Mouse (Mus musculus): ENCODE results near the gene Btnl10. TPM values are rescaled to one million over a fixed set of nuclear protein-coding genes. Genes with fewer than 3 reads are reported as not detected.
A peak's percentile ranks its signal among the peaks of the same experiment; 100 is the strongest.
"Not testable (repeated sequence)": the region's sequence is repeated elsewhere in the genome, so short reads cannot be mapped to it uniquely, and the experiment has no call there.

The Btnl10 gene
- total RNA-seq, 2 experiments from 2014 or later, result not detected

DNA sequence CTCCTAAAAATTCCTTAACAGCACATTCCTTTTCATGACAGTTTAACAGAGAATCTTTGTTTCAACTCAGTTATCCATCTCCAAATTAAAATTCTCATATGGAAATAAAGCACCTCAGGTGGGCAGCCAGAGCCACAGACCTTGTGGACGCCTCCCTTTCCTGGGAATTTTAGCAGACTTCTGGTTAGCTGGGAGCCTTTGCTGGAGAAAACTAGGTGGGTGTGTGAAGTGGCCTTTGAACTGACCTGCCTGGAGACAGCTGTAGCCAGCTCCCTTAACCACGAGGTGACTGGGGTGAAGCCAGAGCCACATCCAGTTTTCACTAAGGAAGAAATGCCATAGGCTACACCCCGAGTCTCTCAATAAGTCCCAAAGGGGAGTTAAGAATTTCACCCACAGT lies 11.9 kb downstream of the Btnl10 start:
- DNase-seq (ENCODE audit: low spot score in 2 of 2), result no peak

GRCm38 (mm10) chr11:58930254-58930653 lies 12.5 kb downstream of the Btnl10 start:
- DNase-seq (ENCODE audit: low spot score in 2 of 2), result no peak

GRCm38 (mm10) chr11:58931576-58931975 lies 13.9 kb downstream of the Btnl10 start:
- DNase-seq (ENCODE audit: low spot score in 2 of 2), result no peak

DNA sequence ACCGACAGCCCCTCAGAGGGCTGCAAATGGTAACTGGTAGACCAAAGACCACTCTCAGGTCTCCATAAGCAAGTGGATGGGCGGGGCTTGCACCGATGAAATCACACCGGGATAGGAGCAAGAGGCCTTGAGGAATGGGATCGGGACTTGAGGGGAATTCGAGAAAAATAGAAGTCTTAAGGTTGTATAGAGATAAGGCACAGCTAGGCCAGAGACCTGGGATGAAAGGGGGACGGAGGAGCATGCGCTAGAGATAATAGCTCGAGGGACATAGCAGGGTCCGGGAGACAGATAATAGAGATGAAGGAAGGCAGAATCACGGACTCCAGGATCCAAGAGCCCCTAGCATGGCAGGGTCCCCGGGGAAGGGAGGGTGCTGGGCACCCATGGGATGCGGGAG lies 20.2 kb downstream of the Btnl10 start:
- DNase-seq (ENCODE audit: low spot score in 2 of 2), result no peak

DNA sequence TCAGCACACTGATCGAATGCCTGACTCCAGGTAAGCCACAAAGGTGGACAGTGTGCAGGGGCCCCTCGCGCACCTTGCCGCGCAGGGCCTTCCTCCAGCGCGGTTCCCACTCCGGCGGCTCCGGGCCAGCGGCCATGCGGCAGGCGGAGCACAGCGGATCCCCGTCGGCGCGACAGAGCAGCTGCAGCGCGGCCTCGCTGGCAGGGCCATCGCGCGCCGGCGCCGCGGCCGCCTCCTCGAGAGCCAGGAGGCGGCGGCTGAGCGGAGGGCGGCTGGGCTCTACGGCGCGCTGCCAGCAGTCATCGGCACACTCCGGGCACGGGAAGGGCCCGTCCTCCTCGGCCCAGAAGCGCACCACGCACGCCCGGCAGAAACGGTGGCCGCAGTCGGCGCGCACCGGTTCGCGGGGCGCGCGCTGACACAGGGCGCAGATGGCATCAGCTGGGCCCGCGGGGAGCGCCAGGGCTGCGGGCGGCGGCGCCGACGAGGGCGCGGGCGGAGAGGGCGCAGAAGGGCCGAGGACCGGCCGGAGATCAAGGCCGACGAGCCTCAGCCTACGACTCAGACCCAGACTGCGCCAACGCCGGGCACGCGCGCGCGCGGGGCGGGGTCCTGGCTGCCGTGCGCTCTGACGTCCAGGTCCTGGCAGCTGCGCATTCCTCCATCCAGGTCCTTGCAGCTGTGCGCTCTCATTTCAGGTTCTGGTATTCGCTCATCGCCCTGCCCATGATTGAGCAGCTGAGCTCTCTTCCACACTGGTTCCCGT lies 20.8 kb downstream of the Btnl10 start, which contains the start of gene Rnf187:
Gene Rnf187 (minus strand): TSS at position 595 of the 766 bp plus-strand sequence.
- peak; percentile 90 to 91 for DNase-seq (ENCODE audit: low spot score in 2 of 2)

- no peak for DNase-seq (ENCODE audit: low spot score in 2 of 2)
These were observed 21.4 kb downstream of the Btnl10 start for GRCm38 (mm10) chr11:58939088-58939439.

DNA sequence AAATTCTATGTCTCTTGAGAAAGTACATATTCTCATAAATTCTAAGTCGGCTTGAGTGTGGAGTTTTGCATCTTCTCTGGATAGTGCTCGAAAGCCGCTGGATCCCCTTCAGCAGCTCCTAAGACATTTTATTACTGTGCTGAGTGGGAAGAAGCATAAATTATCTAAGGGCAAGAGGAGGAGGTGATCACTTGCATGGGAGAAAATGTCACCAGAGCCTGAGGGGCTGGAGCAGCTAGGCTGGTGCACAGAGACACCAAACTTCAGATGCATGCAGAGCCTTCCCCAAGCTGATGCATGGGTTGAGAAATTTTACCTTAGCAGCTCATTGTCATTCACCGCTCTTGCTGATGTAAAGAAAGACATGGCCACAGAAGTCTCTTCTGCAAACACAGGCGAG lies 26.4 kb downstream of the Btnl10 start:
- DNase-seq (ENCODE audit: low spot score in 2 of 2), result no peak

- no peak for DNase-seq (ENCODE audit: low spot score in 2 of 2)
These were observed 29.6 kb downstream of the Btnl10 start for GRCm38 (mm10) chr11:58947306-58947705.

GRCm38 (mm10) chr11:58947798-58948528 lies 30.3 kb downstream of the Btnl10 start:
- DNase-seq (ENCODE audit: low spot score in 2 of 2), result no peak

GRCm38 (mm10) chr11:58948542-58949479 lies 31.1 kb downstream of the Btnl10 start, which contains the start of gene Hist3h2ba:
TSS of gene Hist3h2ba (plus strand) at chr11:58948920.
- DNase-seq (ENCODE audit: low spot score in 2 of 2), result peak; percentile 30 to 48

- no peak for DNase-seq (ENCODE audit: low spot score in 2 of 2)
These were observed 32.0 kb downstream of the Btnl10 start for GRCm38 (mm10) chr11:58949480-58950431.

DNA sequence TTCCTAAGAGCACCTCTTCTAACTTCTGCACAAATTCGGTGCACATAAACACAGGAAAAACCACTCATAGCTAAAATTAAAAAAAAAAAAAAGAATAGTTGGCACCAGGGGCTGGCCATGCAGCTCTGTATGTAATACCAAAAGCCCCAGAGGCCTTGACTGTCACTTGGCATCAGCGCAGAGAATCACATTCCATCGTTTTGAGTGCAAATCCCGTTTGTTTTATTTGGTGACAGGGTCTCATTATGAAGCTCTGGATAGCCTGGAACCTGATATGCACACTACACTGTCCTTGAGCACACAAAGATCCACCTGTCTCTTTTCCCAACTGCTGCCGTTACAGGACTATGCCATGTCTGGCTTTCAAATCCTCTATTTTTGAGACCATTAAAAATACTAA lies 33.5 kb downstream of the Btnl10 start:
- DNase-seq (ENCODE audit: low spot score in 2 of 2), result no peak

- peak; percentile 28 to 37 for DNase-seq (ENCODE audit: low spot score in 2 of 2)
These were observed 35.9 kb downstream of the Btnl10 start for GRCm38 (mm10) chr11:58953351-58954169.

GRCm38 (mm10) chr11:58954170-58954419 lies 36.4 kb downstream of the Btnl10 start:
- DNase-seq (ENCODE audit: low spot score in 2 of 2), result not testable (repeated sequence)

GRCm38 (mm10) chr11:58954420-58955142 lies 36.9 kb downstream of the Btnl10 start, which contains the start of the genes Hist3h2a and Trim17:
TSS of gene Hist3h2a (plus strand) at chr11:58954685.
TSS of gene Trim17 (plus strand) at chr11:58954685.
- DNase-seq (ENCODE audit: low spot score in 2 of 2), result peak; percentile 71 to 75

DNA sequence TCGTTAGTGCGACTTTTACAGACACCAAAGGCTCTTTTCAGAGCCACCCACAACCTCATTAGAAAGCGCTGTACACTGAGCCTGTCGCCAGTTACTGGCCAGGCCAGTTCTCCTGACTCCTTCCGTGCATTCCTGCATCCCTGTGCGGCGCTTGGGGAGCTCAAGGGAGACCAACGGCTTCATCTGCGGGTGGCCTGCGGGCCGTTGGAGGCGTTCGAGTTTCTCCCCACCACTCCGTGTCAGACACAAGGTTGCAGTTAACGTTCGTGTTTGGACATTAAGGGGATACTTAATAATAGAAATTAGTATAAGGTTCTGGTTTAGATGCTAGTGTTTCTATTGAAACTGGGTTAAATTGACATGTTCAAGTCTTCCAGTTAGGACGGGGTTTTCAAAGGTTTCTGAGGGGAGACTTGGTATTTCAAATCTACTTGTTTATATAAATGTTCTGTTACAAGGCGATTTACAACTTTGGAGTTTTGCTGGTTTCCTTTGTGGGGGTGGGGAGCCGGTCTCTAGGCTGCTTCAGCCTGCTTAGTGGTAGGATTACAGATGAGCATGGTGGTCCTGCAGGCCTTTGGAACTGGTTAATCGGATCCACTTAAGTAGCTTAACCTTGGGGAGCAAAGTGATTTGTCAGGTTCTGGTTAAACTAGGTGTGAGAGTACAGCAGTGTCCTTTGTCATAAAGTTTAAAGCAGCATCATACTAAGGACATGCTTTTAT lies 37.6 kb downstream of the Btnl10 start:
- no peak for DNase-seq (ENCODE audit: low spot score in 2 of 2)

GRCm38 (mm10) chr11:58955868-58956257 lies 38.2 kb downstream of the Btnl10 start:
- no peak for DNase-seq (ENCODE audit: low spot score in 2 of 2)

All from adrenal gland, adult 18-20 months (tissue).